Mouse (Mus musculus): Measurements from ENCODE around the gene Ctrl.

- TF ChIP-seq POLR2A (IDR thresholded peaks at IDR 0.05; ENCODE audit: low read depth, low read length) (no peak), CTCF (IDR thresholded peaks at IDR 0.05; ENCODE audit: extremely low read depth, insufficient read length, insufficient replicate concordance, low read depth, low read length) (no peak)
Measured at GRCm38 (mm10) chr8:105969367-105969766, 35.7 kb upstream of the Ctrl start.
